7 mouse cellular contexts compared by ENCODE assay signal in genomic region chr5:115490638-115491000, GRCm38 (mm10). TPM values are rescaled to one million over a fixed set of nuclear protein-coding genes. Genes with fewer than 3 reads are reported as not detected.
DNase-seq lines count a peak whose midpoint lies in the region; ATAC-seq and TF ChIP-seq lines count a peak whose summit lies in the region.

No protein-coding gene starts in this region.

- TF ChIP-seq POLR2A in limb, embryonic 14.5 days (IDR thresholded peaks at IDR 0.05; ENCODE audit: borderline replicate concordance, extremely low read depth, insufficient read depth, insufficient read length) = no peak

- whole genome bisulfite sequencing in lung, embryonic 14.5 days = 9% methylated on average over 8 of the region's 8 CpGs
- WGBS in limb, embryonic 14.5 days = 8% methylated on average over 8 of the region's 8 CpGs
- WGBS in neural tube, embryonic 14.5 days = 15% methylated on average over 8 of the region's 8 CpGs

- DNase-seq in lung, embryonic 14.5 days = no peak
- DNase-seq in lung, adult 18-20 months = no peak
- no peak for DNase-seq in limb, embryonic 14.5 days (ENCODE audit: low spot score)
- no peak for DNase-seq in gastrocnemius, postnatal 10 days
- no peak for DNase-seq in layer of hippocampus, adult 9-10 months (ENCODE audit: low spot score)

- no peak overlapping the region for H3K9ac ChIP-seq in lung, embryonic 14.5 days
- no peak overlapping the region for H3K9ac ChIP-seq in limb, embryonic 14.5 days (ENCODE audit: low read depth, low read length, severe bottlenecking)
- H3K9ac ChIP-seq in neural tube, embryonic 14.5 days (replicated peaks; ENCODE audit: low read depth, low read length) = no peak overlapping the region

- H3K27me3 ChIP-seq in lung, embryonic 14.5 days (ENCODE audit: insufficient read depth, low read length) = no peaks in the 10 kb centered on the region
- H3K27me3 ChIP-seq in limb, embryonic 14.5 days (ENCODE audit: control insufficient read depth, insufficient read depth, low read length) = no peaks in the 10 kb centered on the region
- H3K27me3 ChIP-seq in neural tube, embryonic 14.5 days (ENCODE audit: control insufficient read depth, insufficient read depth, low read length) = no peaks in the 10 kb centered on the region

- no peak for TF ChIP-seq CTCF in lung, embryonic 14.5 days (IDR thresholded peaks at IDR 0.05; ENCODE audit: low read depth)

- H3K4me3 ChIP-seq in lung, embryonic 14.5 days (ENCODE audit: low read depth, low read length) = no peak overlapping the region
- H3K4me3 ChIP-seq in limb, embryonic 14.5 days (replicated peaks; ENCODE audit: low read length) = 0 out of 2 replicates have a peak overlapping the region, but pooled peaks have one; percentile 39
- H3K4me3 ChIP-seq in neural tube, embryonic 14.5 days (ENCODE audit: low read depth, low read length) = no peak overlapping the region

- ATAC-seq in lung, embryonic 14.5 days (ENCODE audit: insufficient read depth) = no peak
- ATAC-seq in erythroid progenitor cell, adult 5-6 weeks (replicated peaks; ENCODE audit: low FRiP score, poor library complexity, severe bottlenecking) = peak; percentile 9
- ATAC-seq in limb, embryonic 14.5 days (ENCODE audit: low FRiP score, low read depth) = no peak
- no peak for ATAC-seq in neural tube, embryonic 14.5 days (ENCODE audit: low read depth)

- peak overlapping the region; percentile 100 for H3K27ac ChIP-seq in lung, embryonic 14.5 days (ENCODE audit: low read depth)
- H3K27ac ChIP-seq in limb, embryonic 14.5 days (replicated peaks; ENCODE audit: low read depth, low read length) = 0 out of 2 replicates have a peak overlapping the region, but pooled peaks have one; percentile 100
- H3K27ac ChIP-seq in neural tube, embryonic 14.5 days (ENCODE audit: low read depth, low read length) = peak overlapping the region; percentile 31; the same call in 1 of the 2 replicates

- H3K4me2 ChIP-seq in lung, embryonic 14.5 days = peak overlapping the region; percentile 66
- H3K4me2 ChIP-seq in limb, embryonic 14.5 days (replicated peaks; ENCODE audit: low read depth, low read length, severe bottlenecking) = peak overlapping the region; percentile 68
- 0 out of 2 replicates have a peak overlapping the region, but pooled peaks have one; percentile 12 for H3K4me2 ChIP-seq in neural tube, embryonic 14.5 days (ENCODE audit: low read depth, low read length)

- H3K9me3 ChIP-seq in lung, embryonic 14.5 days (ENCODE audit: low read depth, low read length) = no peaks in the 10 kb centered on the region
- no peaks in the 10 kb centered on the region for H3K9me3 ChIP-seq in limb, embryonic 14.5 days (ENCODE audit: control insufficient read depth, low read length)
- no peaks in the 10 kb centered on the region for H3K9me3 ChIP-seq in neural tube, embryonic 14.5 days (ENCODE audit: control insufficient read depth, low read length)

- H3K4me1 ChIP-seq in lung, embryonic 14.5 days (ENCODE audit: insufficient read depth) = 0 out of 2 replicates have a peak, but pooled peaks cover 5% of the 10 kb centered on the region
- H3K4me1 ChIP-seq in limb, embryonic 14.5 days (ENCODE audit: control insufficient read depth, insufficient read depth, low read length) = peaks cover 22% of the 10 kb centered on the region
- H3K4me1 ChIP-seq in neural tube, embryonic 14.5 days (ENCODE audit: control insufficient read depth, insufficient read depth, low read length) = peaks cover 15% of the 10 kb centered on the region

- H3K36me3 ChIP-seq in lung, embryonic 14.5 days (ENCODE audit: insufficient read depth) = no peaks in the 10 kb centered on the region
- no peaks in the 10 kb centered on the region for H3K36me3 ChIP-seq in limb, embryonic 14.5 days (ENCODE audit: control insufficient read depth, insufficient read depth, low read length)
- H3K36me3 ChIP-seq in neural tube, embryonic 14.5 days (ENCODE audit: control insufficient read depth, insufficient read depth, low read length) = no peaks in the 10 kb centered on the region

RNA-seq across cellular contexts. Expression of gene Sirt4, which starts 6.1 kb away (rescaled TPM):
- 22.8 and 23.9 TPM in 2 replicates for polyA plus RNA-seq in lung, embryonic 14.5 days (2014; fragmentation: Nextera tagmentation; extraction: Ambion mirVana)
- 1.8 TPM in 1 of 2 replicates, not detected in the other for total RNA-seq in erythroid progenitor cell, adult 5-6 weeks (2015; ENCODE audit: low replicate concordance)
- total RNA-seq in erythroid progenitor cell, adult 5-6 weeks (2017; ENCODE audit: low replicate concordance) = 3.3 TPM in 1 of 2 replicates, not detected in the other
- polyA plus RNA-seq in limb, embryonic 14.5 days (2012; rRNA removed) = 69.2 and 82.4 TPM in 2 replicates
- 20.4 and 24.1 TPM in 2 replicates for polyA plus RNA-seq in limb, embryonic 14.5 days (2014; fragmentation: Nextera tagmentation; extraction: Ambion mirVana)
- 26.0 and 32.6 TPM in 2 replicates for polyA plus RNA-seq in neural tube, embryonic 14.5 days (2014; fragmentation: Nextera tagmentation; extraction: Ambion mirVana)
- 10 to 100 TPM; 12.7 to 16.6 TPM for total RNA-seq in gastrocnemius, postnatal 10 days (2021)

RNA-seq across cellular contexts. Expression of gene Pxn, which starts 15.9 kb away (rescaled TPM):
- 22.3 and 25.2 TPM in 2 replicates for polyA plus RNA-seq in lung, embryonic 14.5 days (2014; fragmentation: Nextera tagmentation; extraction: Ambion mirVana)
- 18.9 and 24.5 TPM in 2 replicates for total RNA-seq in erythroid progenitor cell, adult 5-6 weeks (2015; ENCODE audit: low replicate concordance)
- 11.1 and 21.2 TPM in 2 replicates for total RNA-seq in erythroid progenitor cell, adult 5-6 weeks (2017; ENCODE audit: low replicate concordance)
- polyA plus RNA-seq in limb, embryonic 14.5 days (2012; rRNA removed) = 119 and 145 TPM in 2 replicates
- polyA plus RNA-seq in limb, embryonic 14.5 days (2014; fragmentation: Nextera tagmentation; extraction: Ambion mirVana) = 25.0 and 26.3 TPM in 2 replicates
- 8.5 and 11.1 TPM in 2 replicates for polyA plus RNA-seq in neural tube, embryonic 14.5 days (2014; fragmentation: Nextera tagmentation; extraction: Ambion mirVana)
- total RNA-seq in gastrocnemius, postnatal 10 days (2021) = 100 to 1,000 TPM; 107 to 130 TPM

RNA-seq across cellular contexts. Expression of gene Pla2g1b, which starts 24.6 kb away (rescaled TPM):
- polyA plus RNA-seq in lung, embryonic 14.5 days (2014; fragmentation: Nextera tagmentation; extraction: Ambion mirVana) = 4.5 and 5.6 TPM in 2 replicates
- total RNA-seq in erythroid progenitor cell, adult 5-6 weeks (2015; ENCODE audit: low replicate concordance) = not detected in 2 replicates
- not detected in 2 replicates for total RNA-seq in erythroid progenitor cell, adult 5-6 weeks (2017; ENCODE audit: low replicate concordance)
- polyA plus RNA-seq in limb, embryonic 14.5 days (2012; rRNA removed) = not detected in 2 replicates
- not detected in 2 replicates for polyA plus RNA-seq in limb, embryonic 14.5 days (2014; fragmentation: Nextera tagmentation; extraction: Ambion mirVana)
- polyA plus RNA-seq in neural tube, embryonic 14.5 days (2014; fragmentation: Nextera tagmentation; extraction: Ambion mirVana) = 0.58 TPM in 1 of 2 replicates, not detected in the other
- not detected for total RNA-seq in gastrocnemius, postnatal 10 days (2021)

Comparison
In these comparisons a context has a peak if more than half of its experiments do, and no peak if none do; other contexts are left out.
1. H3K27ac ChIP-seq: peak in every context shown above with its lines; median percentile 100 in lung, embryonic 14.5 days; 100 in limb, embryonic 14.5 days; 31 in neural tube, embryonic 14.5 days.
2. H3K4me2 ChIP-seq: peak in every context shown above with its lines; median percentile 68 in limb, embryonic 14.5 days; 66 in lung, embryonic 14.5 days; 12 in neural tube, embryonic 14.5 days.